Mouse (Mus musculus) embryonic facial prominence, embryonic 10.5 days (tissue): ENCODE measurements around the gene Phyh. TPM values are rescaled to one million over a fixed set of nuclear protein-coding genes. Genes with fewer than 3 reads are reported as not detected.
A peak's percentile ranks its signal among the peaks of the same experiment; 100 is the strongest.

Source experiments
- DNase-seq: peaks from one replicate; pipeline ENCODE4 v3.0.0-alpha.2; 2017; ENCODE audit warnings: low spot score
- H3K27ac ChIP-seq: fragments of 300-500 bp; sonication (generic); replicated peaks from 2 replicates; pipeline ENCODE4 v1.5.1; 2016; ENCODE audit warnings: mild to moderate bottlenecking
- H3K27me3 ChIP-seq: fragments of 300-500 bp; sonication (generic); replicated peaks from 2 replicates; pipeline ENCODE4 v1.6.1; 2016; ENCODE audit warnings: low read depth, mild to moderate bottlenecking; ENCODE audit not compliant: poor library complexity, severe bottlenecking
- H3K36me3 ChIP-seq: fragments of 300-500 bp; sonication (generic); replicated peaks from 2 replicates; pipeline ENCODE4 v1.6.1; 2016; ENCODE audit warnings: mild to moderate bottlenecking, moderate library complexity
- H3K4me1 ChIP-seq: fragments of 300-500 bp; sonication (generic); 2 replicates; pipeline ENCODE4 v1.6.1; 2016
- H3K4me3 ChIP-seq: fragments of 300-500 bp; sonication (generic); 2 replicates; pipeline ENCODE4 v1.5.1; 2016; ENCODE audit warnings: mild to moderate bottlenecking, moderate library complexity
- H3K9me3 ChIP-seq: fragments of 300-500 bp; sonication (generic); 2 replicates; pipeline ENCODE4 v1.6.1; 2016; ENCODE audit warnings: mild to moderate bottlenecking
- WGBS: fragments of 180-500 bp; shearing (Covaris S2); methylation state at CpG from one replicate; pipeline ENCODE4 v1.1.7; 2016; 5-methylcytosine and 5-hydroxymethylcytosine counted together
- polyA plus RNA-seq: library from polyadenylated mRNA; unstranded; fragments of >200 nt; fragmentation: Nextera tagmentation; extraction: Ambion mirVana; gene quantifications from 2 replicates; pipeline ENCODE4 v1.2.1, GENCODE M21; 2016

Gene Phyh
- polyA plus RNA-seq, 1 experiment from 2014 or later, result 34.2 TPM

- Histone ChIP-seq H3K27ac (no peak overlapping the region), H3K4me3 (no peak overlapping the region), H3K9me3 (no peaks in the 10 kb centered on the region), H3K36me3 (peaks cover 98% of the 10 kb centered on the region), H3K4me1 (no peaks in the 10 kb centered on the region), H3K27me3 (no peaks in the 10 kb centered on the region)
- DNase-seq, result no peak
- WGBS, result 95% methylated on average over 4 of the region's 4 CpGs
These were observed 21.8 kb upstream of the Phyh start for GRCm38 (mm10) chr2:4896970-4897369.

GRCm38 (mm10) chr2:4900624-4901023 is 18.2 kb upstream of the Phyh start:
- Histone ChIP-seq H3K4me3 (no peak overlapping the region), H3K4me1 (no peaks in the 10 kb centered on the region), H3K9me3 (no peaks in the 10 kb centered on the region), H3K27ac (no peak overlapping the region), H3K27me3 (no peaks in the 10 kb centered on the region), H3K36me3 (peaks cover 96% of the 10 kb centered on the region)
- WGBS, result 93% methylated on average over 6 of the region's 6 CpGs
- DNase-seq, result no peak

- WGBS, result 94% methylated on average over 5 of the region's 5 CpGs
- no peak for DNase-seq
- Histone ChIP-seq H3K36me3 (peaks cover 96% of the 10 kb centered on the region), H3K9me3 (no peaks in the 10 kb centered on the region), H3K4me3 (no peak overlapping the region), H3K27me3 (no peaks in the 10 kb centered on the region), H3K27ac (no peak overlapping the region), H3K4me1 (no peaks in the 10 kb centered on the region)
These were observed 16.5 kb upstream of the Phyh start for GRCm38 (mm10) chr2:4902346-4902745.

- H3K4me3 ChIP-seq, result no peak overlapping the region
- no peak for DNase-seq
- WGBS, result 92% methylated on average over 6 of the region's 6 CpGs
- no peaks in the 10 kb centered on the region for H3K27me3 ChIP-seq
- H3K4me1 ChIP-seq, result no peaks in the 10 kb centered on the region
- H3K36me3 ChIP-seq, result peaks cover 75% of the 10 kb centered on the region
- H3K27ac ChIP-seq, result no peak overlapping the region
- no peaks in the 10 kb centered on the region for H3K9me3 ChIP-seq
These were observed 11.7 kb upstream of the Phyh start for GRCm38 (mm10) chr2:4907120-4907519.

GRCm38 (mm10) chr2:4907916-4908315 is 10.9 kb upstream of the Phyh start:
- Histone ChIP-seq H3K27ac (no peak overlapping the region), H3K36me3 (peaks cover 68% of the 10 kb centered on the region)
- 81% methylated on average over 7 of the region's 7 CpGs for WGBS

GRCm38 (mm10) chr2:4908771-4909315 is 10.0 kb upstream of the Phyh start:
- Histone ChIP-seq H3K4me1 (peaks cover 1% of the 10 kb centered on the region; the same call in 1 of the 2 replicates), H3K27ac (no peak overlapping the region), H3K9me3 (0 out of 2 replicates have a peak, but pooled peaks cover 4% of the 10 kb centered on the region), H3K27me3 (no peaks in the 10 kb centered on the region), H3K36me3 (peaks cover 61% of the 10 kb centered on the region), H3K4me3 (no peak overlapping the region)
- DNase-seq, result no peak
- WGBS, result 93% methylated on average over 3 of the region's 3 CpGs

More at GRCm38 (mm10) chr2:4907916-4908315, 10.9 kb upstream of the Phyh start:
- H3K27me3 ChIP-seq, result no peaks in the 10 kb centered on the region
- no peak for DNase-seq
- 0 out of 2 replicates have a peak, but pooled peaks cover 4% of the 10 kb centered on the region for H3K9me3 ChIP-seq
- H3K4me3 ChIP-seq, result no peak overlapping the region
- no peaks in the 10 kb centered on the region for H3K4me1 ChIP-seq

- 0 out of 2 replicates have a peak, but pooled peaks cover 4% of the 10 kb centered on the region for H3K9me3 ChIP-seq
- peaks cover 3% of the 10 kb centered on the region; the same call in 1 of the 2 replicates for H3K4me1 ChIP-seq
- no peak overlapping the region for H3K4me3 ChIP-seq
- no peak overlapping the region for H3K27ac ChIP-seq
- H3K27me3 ChIP-seq, result no peaks in the 10 kb centered on the region
- peaks cover 50% of the 10 kb centered on the region for H3K36me3 ChIP-seq
- 73% methylated on average over 6 of the region's 6 CpGs for WGBS
- DNase-seq, result no peak
These were observed 8.9 kb upstream of the Phyh start for GRCm38 (mm10) chr2:4909909-4910308.

GRCm38 (mm10) chr2:4910521-4910920 is 8.3 kb upstream of the Phyh start:
- Histone ChIP-seq H3K27me3 (no peaks in the 10 kb centered on the region), H3K4me3 (no peak overlapping the region), H3K9me3 (0 out of 2 replicates have a peak, but pooled peaks cover 4% of the 10 kb centered on the region), H3K36me3 (peaks cover 44% of the 10 kb centered on the region), H3K4me1 (peaks cover 3% of the 10 kb centered on the region; the same call in 1 of the 2 replicates), H3K27ac (no peak overlapping the region)
- WGBS, result 81% methylated on average over 4 of the region's 4 CpGs
- DNase-seq, result no peak

GRCm38 (mm10) chr2:4913949-4914348 is 4.9 kb upstream of the Phyh start:
- Histone ChIP-seq H3K9me3 (0 out of 2 replicates have a peak, but pooled peaks cover 4% of the 10 kb centered on the region), H3K27ac (peak overlapping the region; percentile 40)
- no peak for DNase-seq

GRCm38 (mm10) chr2:4916037-4916436 is 2.8 kb upstream of the Phyh start:
- Histone ChIP-seq H3K4me1 (peaks cover 34% of the 10 kb centered on the region), H3K27ac (no peak overlapping the region), H3K9me3 (0 out of 2 replicates have a peak, but pooled peaks cover 4% of the 10 kb centered on the region), H3K4me3 (no peak overlapping the region), H3K27me3 (no peaks in the 10 kb centered on the region), H3K36me3 (no peaks in the 10 kb centered on the region)
- DNase-seq, result no peak
- 73% methylated on average over 6 of the region's 6 CpGs for WGBS

More at GRCm38 (mm10) chr2:4913949-4914348, 4.9 kb upstream of the Phyh start:
- peaks cover 28% of the 10 kb centered on the region for H3K4me1 ChIP-seq
- no peaks in the 10 kb centered on the region for H3K27me3 ChIP-seq
- no peak overlapping the region for H3K4me3 ChIP-seq
- peaks cover 10% of the 10 kb centered on the region for H3K36me3 ChIP-seq
- 78% methylated on average over 7 of the region's 7 CpGs for WGBS

- 14% methylated on average over 8 of the region's 8 CpGs for WGBS
- Histone ChIP-seq H3K4me3 (peak overlapping the region; percentile 32), H3K9me3 (0 out of 2 replicates have a peak, but pooled peaks cover under 1% of the 10 kb centered on the region), H3K27me3 (no peaks in the 10 kb centered on the region), H3K27ac (peak overlapping the region; percentile 95), H3K36me3 (no peaks in the 10 kb centered on the region), H3K4me1 (peaks cover 34% of the 10 kb centered on the region)
- peak; percentile 74 for DNase-seq
These were observed 1.3 kb upstream of the Phyh start for GRCm38 (mm10) chr2:4917326-4918021.

- no peak overlapping the region for H3K27ac ChIP-seq
- WGBS, result 56% methylated on average over 5 of the region's 5 CpGs
- DNase-seq, result no peak
- H3K4me3 ChIP-seq, result no peak overlapping the region
- peaks cover 31% of the 10 kb centered on the region for H3K4me1 ChIP-seq
- H3K27me3 ChIP-seq, result no peaks in the 10 kb centered on the region
- H3K36me3 ChIP-seq, result peaks cover 5% of the 10 kb centered on the region; the same call in 1 of the 2 replicates
- H3K9me3 ChIP-seq, result peaks cover 4% of the 10 kb centered on the region; the same call in 1 of the 2 replicates
These were observed 2.2 kb downstream of the Phyh start for GRCm38 (mm10) chr2:4921019-4921418.
